16 mouse cellular contexts compared by ENCODE assay signal in genomic region chr14:71199178-71199879, GRCm38 (mm10).
DNase-seq lines count a peak whose midpoint lies in the region; ATAC-seq lines count a peak whose summit lies in the region.
"Had no signal": no experiment of that assay in that cellular context is flagged by ENCODE, and none has a peak within 500 bp of the region (broad histone marks: within the 10 kb centered on the region; RNA-seq: fewer than 3 reads in every experiment).

No protein-coding gene starts in this region.

- H3K27ac ChIP-seq in midbrain, embryonic 14.5 days (replicated peaks; ENCODE audit: low read depth, low read length), result no peak overlapping the region
- no peak overlapping the region for H3K27ac ChIP-seq in midbrain, embryonic 10.5 days (replicated peaks)
- H3K27ac ChIP-seq in liver, embryonic 12.5 days, result no peak overlapping the region
- no peak overlapping the region for H3K27ac ChIP-seq in heart, embryonic 12.5 days (ENCODE audit: poor library complexity, severe bottlenecking)
- H3K27ac ChIP-seq: forebrain, embryonic 15.5 days; heart, embryonic 13.5 days; hindbrain, embryonic 14.5 days; limb, embryonic 12.5 days; stomach, postnatal 0 days had no signal

- no peak for ATAC-seq in midbrain, embryonic 14.5 days (ENCODE audit: low FRiP score, low TSS enrichment)
- peak; percentile 88 for ATAC-seq in liver, embryonic 12.5 days
- ATAC-seq in heart, embryonic 12.5 days (ENCODE audit: insufficient number of reproducible peaks, low FRiP score), result no peak
- ATAC-seq: forebrain, embryonic 15.5 days had no signal

- no peak overlapping the region for H3K9ac ChIP-seq in midbrain, embryonic 14.5 days (replicated peaks; ENCODE audit: low read length)
- no peak overlapping the region for H3K9ac ChIP-seq in liver, embryonic 12.5 days
- no peak overlapping the region for H3K9ac ChIP-seq in heart, embryonic 12.5 days
- H3K9ac ChIP-seq: forebrain, embryonic 15.5 days; heart, embryonic 13.5 days; hindbrain, embryonic 14.5 days; limb, embryonic 12.5 days had no signal

- H3K4me2 ChIP-seq in midbrain, embryonic 14.5 days (ENCODE audit: low read length), result no peak overlapping the region
- peak overlapping the region; percentile 10; the same call in 1 of the 2 replicates for H3K4me2 ChIP-seq in liver, embryonic 12.5 days
- no peak overlapping the region for H3K4me2 ChIP-seq in heart, embryonic 12.5 days
- H3K4me2 ChIP-seq: forebrain, embryonic 15.5 days; heart, embryonic 13.5 days; hindbrain, embryonic 14.5 days; limb, embryonic 12.5 days had no signal

- WGBS in midbrain, embryonic 14.5 days, result 78% methylated on average over 9 of the region's 9 CpGs
- 76% methylated on average over 9 of the region's 9 CpGs for WGBS in midbrain, embryonic 10.5 days
- WGBS in liver, embryonic 12.5 days (ENCODE audit: insufficient replicate concordance), result 42% methylated on average over 9 of the region's 9 CpGs
- WGBS in heart, embryonic 12.5 days, result 44% methylated on average over 9 of the region's 9 CpGs

- H3K27me3 ChIP-seq in midbrain, embryonic 14.5 days (ENCODE audit: control insufficient read depth, insufficient read depth, low read length), result no peaks in the 10 kb centered on the region
- no peaks in the 10 kb centered on the region for H3K27me3 ChIP-seq in midbrain, embryonic 10.5 days (ENCODE audit: low read depth, poor library complexity, severe bottlenecking)
- no peaks in the 10 kb centered on the region for H3K27me3 ChIP-seq in liver, embryonic 12.5 days (replicated peaks)
- no peaks in the 10 kb centered on the region for H3K27me3 ChIP-seq in heart, embryonic 12.5 days (replicated peaks)
- H3K27me3 ChIP-seq: forebrain, embryonic 15.5 days; heart, embryonic 13.5 days; limb, embryonic 12.5 days; megakaryocyte, embryonic 14.5 days had no signal

- DNase-seq in midbrain, embryonic 14.5 days, result peak; percentile 9
- DNase-seq in midbrain, embryonic 10.5 days (ENCODE audit: low spot score), result no peak
- peak; percentile 23 for DNase-seq in adrenal gland, adult 8-10 months
- no peak for DNase-seq in right cerebral cortex, postnatal 25 days
- no peak for DNase-seq in layer of hippocampus, adult 9-11 months
- DNase-seq: cerebellum, postnatal 10 days; gastrocnemius, postnatal 25 days; kidney, adult 2 months had no signal

- no peak overlapping the region for H3K4me3 ChIP-seq in midbrain, embryonic 14.5 days (replicated peaks; ENCODE audit: low read depth, low read length)
- H3K4me3 ChIP-seq in midbrain, embryonic 10.5 days, result no peak overlapping the region
- no peak overlapping the region for H3K4me3 ChIP-seq in liver, embryonic 12.5 days
- no peak overlapping the region for H3K4me3 ChIP-seq in heart, embryonic 12.5 days
- H3K4me3 ChIP-seq: forebrain, embryonic 15.5 days; heart, embryonic 13.5 days; limb, embryonic 12.5 days; megakaryocyte, embryonic 14.5 days had no signal

- H3K4me1 ChIP-seq in midbrain, embryonic 14.5 days (ENCODE audit: control insufficient read depth, insufficient read depth, low read length), result no peaks in the 10 kb centered on the region
- H3K4me1 ChIP-seq in midbrain, embryonic 10.5 days, result no peaks in the 10 kb centered on the region
- H3K4me1 ChIP-seq in liver, embryonic 12.5 days, result peaks cover 40% of the 10 kb centered on the region
- peaks cover 30% of the 10 kb centered on the region for H3K4me1 ChIP-seq in heart, embryonic 12.5 days (replicated peaks)
- H3K4me1 ChIP-seq: forebrain, embryonic 15.5 days had no signal

- no peaks in the 10 kb centered on the region for H3K9me3 ChIP-seq in midbrain, embryonic 14.5 days (ENCODE audit: control insufficient read depth, low read length)
- no peaks in the 10 kb centered on the region for H3K9me3 ChIP-seq in midbrain, embryonic 10.5 days (replicated peaks)
- no peaks in the 10 kb centered on the region for H3K9me3 ChIP-seq in liver, embryonic 12.5 days (replicated peaks)
- H3K9me3 ChIP-seq in heart, embryonic 12.5 days (replicated peaks), result no peaks in the 10 kb centered on the region
- H3K9me3 ChIP-seq: forebrain, embryonic 15.5 days; heart, embryonic 13.5 days; limb, embryonic 12.5 days; megakaryocyte, embryonic 14.5 days had no signal

- H3K36me3 ChIP-seq in midbrain, embryonic 14.5 days (ENCODE audit: control insufficient read depth, insufficient read depth, low read length), result no peaks in the 10 kb centered on the region
- H3K36me3 ChIP-seq in midbrain, embryonic 10.5 days, result no peaks in the 10 kb centered on the region
- H3K36me3 ChIP-seq in liver, embryonic 12.5 days, result no peaks in the 10 kb centered on the region
- no peaks in the 10 kb centered on the region for H3K36me3 ChIP-seq in heart, embryonic 12.5 days
- H3K36me3 ChIP-seq: forebrain, embryonic 15.5 days; heart, embryonic 13.5 days; limb, embryonic 12.5 days had no signal

Comparison
In these comparisons a context has a peak if more than half of its experiments do, and no peak if none do; other contexts are left out.
1. DNase-seq: peak in midbrain, embryonic 14.5 days (single experiment) and adrenal gland, adult 8-10 months (single experiment); none in midbrain, embryonic 10.5 days (single experiment), right cerebral cortex, postnatal 25 days (single experiment) and layer of hippocampus, adult 9-11 months (single experiment).